Mouse (Mus musculus) granulocyte monocyte progenitor cell, adult 5-6 weeks (primary cell): ENCODE measurements around the gene Ydjc. TPM values are rescaled to one million over a fixed set of nuclear protein-coding genes. Genes with fewer than 3 reads are reported as not detected.

Source experiments
- ATAC-seq: replicated peaks from 2 replicates; pipeline ENCODE4 v1.8.0; 2016; ENCODE audit warnings: mild to moderate bottlenecking, moderate TSS enrichment, inconsistent platforms; ENCODE audit not compliant: poor library complexity, severe bottlenecking
- total RNA-seq, 2 experiments: library from RNA; stranded (forward) in 1 of 2; stranded (reverse) in 1 of 2; fragments of 200-712, 200-1000 nt in 1 of 2; fragments of >200 nt in 1 of 2; fragmentation: Nextera tagmentation in 1 of 2; gene quantifications; 2 replicates each; pipeline ENCODE4 v1.2.3; 2014 to 2017

The Ydjc gene
- 19.4 and 28.6 TPM in 2 replicates for total RNA-seq (2014; fragmentation: Nextera tagmentation)
- total RNA-seq (2017): 26.5 and 41.3 TPM in 2 replicates

GRCm38 (mm10) chr16:17144339-17144738, at the start of gene Ydjc:
Ydjc (plus strand) TSS chr16:17144621.
- ATAC-seq: peak; percentile 48

- no peak for ATAC-seq
These were observed 47.5 kb upstream of the Ydjc start for GRCm38 (mm10) chr16:17096938-17097337.

GRCm38 (mm10) chr16:17102630-17103220, 41.7 kb upstream of the Ydjc start:
- ATAC-seq: no peak

GRCm38 (mm10) chr16:17104600-17104999, 39.8 kb upstream of the Ydjc start:
- no peak for ATAC-seq

- peak; percentile 88 for ATAC-seq
These were observed 33.4 kb upstream of the Ydjc start, which contains the start of gene Ppil2 for GRCm38 (mm10) chr16:17110771-17111743. Ppil2 (minus strand) TSS chr16:17111257.

DNA sequence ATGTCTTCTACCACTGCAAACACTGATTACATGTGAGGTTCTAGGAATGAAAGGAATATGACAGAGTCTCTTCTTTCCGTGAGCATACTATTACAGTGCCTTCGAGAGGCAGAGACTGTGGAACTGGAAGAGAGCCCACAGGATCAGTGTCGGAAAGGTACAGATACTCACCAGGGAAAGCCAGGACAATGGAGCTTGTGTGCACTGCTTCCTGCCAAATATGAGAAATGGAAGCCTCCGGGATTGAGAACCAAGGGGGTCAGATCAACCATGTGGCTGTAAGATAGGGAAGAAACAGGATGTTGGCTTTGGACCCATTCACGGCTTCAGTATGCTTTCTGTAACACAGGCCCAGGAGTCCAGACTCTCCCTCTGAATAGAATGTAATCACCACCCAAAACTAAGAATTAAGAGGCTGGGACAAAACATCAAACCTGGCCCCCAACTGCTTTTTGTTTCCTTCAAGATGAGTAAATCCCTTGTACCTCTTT, 27.1 kb upstream of the Ydjc start:
- no peak for ATAC-seq

- ATAC-seq: no peak
These were observed 22.9 kb upstream of the Ydjc start for GRCm38 (mm10) chr16:17121569-17121968.

DNA sequence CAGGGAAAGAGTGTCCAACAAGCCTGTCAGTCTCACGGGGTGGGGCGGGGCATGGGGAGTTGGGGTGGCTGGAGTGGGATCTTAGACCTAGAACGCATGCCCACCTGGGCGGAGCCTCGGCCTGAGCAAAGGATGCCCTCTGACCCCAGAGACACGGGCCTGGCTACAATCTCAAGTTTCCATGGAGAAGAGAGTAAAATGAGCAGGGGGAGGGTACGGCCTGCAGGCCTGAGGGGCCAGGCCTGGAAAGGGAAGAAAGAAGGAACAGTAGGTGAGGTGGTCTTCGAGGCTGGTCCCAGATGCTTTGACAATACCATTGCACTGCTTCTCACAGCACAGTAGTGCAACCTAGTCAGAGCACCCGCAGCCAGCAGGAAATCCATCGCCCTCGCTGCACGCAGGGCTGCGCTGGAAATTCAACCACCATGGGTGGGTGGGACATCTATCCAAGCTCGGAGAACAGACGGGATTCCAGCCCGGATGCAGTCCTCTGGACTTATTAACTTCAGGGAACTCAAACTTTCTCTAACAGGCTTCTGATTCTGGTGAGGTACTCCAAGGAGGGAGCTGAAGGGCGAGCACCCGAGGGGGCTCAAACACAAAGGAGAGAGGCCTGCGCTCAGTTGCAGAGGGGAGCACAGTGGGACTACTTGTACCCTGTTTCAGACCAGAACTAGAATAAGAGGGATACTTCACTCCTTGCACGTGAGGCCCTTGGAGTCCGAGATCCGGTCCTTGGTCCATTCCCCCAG, 20.1 kb upstream of the Ydjc start:
- 0 out of 2 replicates have a peak, but pooled peaks have one; percentile 1 for ATAC-seq

DNA sequence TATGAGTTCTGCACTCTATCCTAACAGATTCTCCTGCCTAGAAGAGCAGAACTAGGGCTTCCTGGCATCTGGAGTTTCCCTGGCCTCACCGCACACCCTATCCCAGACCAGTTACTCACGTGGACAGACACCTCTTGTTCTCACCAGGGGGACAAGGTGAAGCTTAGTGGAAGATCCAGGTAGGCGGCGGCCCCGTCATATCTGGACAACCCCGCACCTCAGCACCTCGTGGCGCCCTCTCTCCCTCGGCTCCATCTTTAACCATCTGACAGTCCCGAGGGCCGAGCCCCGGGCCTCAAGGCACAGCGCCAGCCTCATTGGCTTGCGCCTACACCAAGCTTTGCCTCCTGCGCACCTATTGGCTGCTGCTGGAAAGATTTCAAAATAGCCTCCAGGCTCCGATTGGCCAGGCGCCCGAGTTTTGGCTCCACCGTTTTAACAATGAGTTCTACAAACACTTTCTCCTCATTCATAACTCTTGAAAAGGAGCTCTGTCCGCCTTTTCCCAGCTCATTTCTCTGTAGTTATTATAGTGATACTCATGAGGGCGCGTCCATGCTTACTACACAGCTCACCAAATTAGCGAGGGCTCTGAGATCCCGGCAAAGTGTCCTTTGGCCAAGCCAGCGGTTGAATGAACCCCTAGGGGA, 19.4 kb upstream of the Ydjc start, which contains the start of gene 2610318N02Rik:
2610318N02Rik (minus strand) TSS at position 297 of the 650 bp plus-strand sequence.
- ATAC-seq: peak; percentile 94

GRCm38 (mm10) chr16:17127292-17127691, 17.1 kb upstream of the Ydjc start:
- ATAC-seq: peak; percentile 31; the same call in 1 of the 2 replicates

DNA sequence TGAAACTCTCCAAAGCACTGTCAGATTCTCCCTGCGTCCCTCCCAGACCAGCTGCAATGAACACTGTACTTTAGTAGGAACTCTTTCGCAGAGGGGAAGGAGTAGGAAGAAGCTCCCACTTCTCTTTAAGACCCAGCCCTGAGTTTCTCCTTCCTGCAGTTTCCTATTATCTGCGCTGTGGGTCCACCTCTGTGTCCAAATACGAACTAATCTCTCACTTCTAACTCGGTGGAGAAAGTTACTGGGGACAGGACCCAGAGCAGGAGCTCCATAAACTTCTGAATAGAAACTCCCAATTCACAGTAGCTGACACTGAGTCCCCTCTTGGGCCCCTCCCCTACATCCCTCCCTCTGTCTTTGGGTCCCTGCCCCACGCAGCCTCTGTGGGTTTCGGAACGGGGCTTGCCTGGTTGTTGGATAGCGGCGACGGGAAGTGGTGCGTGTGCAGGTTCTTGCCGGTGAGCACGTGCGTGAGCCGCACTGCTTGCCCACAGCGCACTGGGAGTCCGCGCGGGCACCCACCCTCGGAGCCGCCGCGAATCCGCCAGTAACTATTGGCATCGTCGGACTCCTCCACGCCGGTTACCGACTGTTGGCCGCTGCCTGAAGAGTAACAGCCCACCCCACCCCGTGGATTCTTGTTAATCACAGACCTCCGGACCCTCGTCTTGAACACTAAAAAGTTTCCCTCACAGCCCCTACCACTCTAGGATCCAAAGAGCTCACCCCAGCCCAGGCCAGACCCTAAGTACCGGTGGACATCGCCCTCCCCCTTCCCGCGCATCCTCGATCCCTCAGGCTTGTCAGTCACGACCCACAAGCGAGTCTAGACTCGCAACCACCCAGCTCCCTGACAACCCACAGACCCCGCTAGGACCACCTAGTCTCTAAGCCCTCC, 13.0 kb upstream of the Ydjc start:
- peak; percentile 45 for ATAC-seq

DNA sequence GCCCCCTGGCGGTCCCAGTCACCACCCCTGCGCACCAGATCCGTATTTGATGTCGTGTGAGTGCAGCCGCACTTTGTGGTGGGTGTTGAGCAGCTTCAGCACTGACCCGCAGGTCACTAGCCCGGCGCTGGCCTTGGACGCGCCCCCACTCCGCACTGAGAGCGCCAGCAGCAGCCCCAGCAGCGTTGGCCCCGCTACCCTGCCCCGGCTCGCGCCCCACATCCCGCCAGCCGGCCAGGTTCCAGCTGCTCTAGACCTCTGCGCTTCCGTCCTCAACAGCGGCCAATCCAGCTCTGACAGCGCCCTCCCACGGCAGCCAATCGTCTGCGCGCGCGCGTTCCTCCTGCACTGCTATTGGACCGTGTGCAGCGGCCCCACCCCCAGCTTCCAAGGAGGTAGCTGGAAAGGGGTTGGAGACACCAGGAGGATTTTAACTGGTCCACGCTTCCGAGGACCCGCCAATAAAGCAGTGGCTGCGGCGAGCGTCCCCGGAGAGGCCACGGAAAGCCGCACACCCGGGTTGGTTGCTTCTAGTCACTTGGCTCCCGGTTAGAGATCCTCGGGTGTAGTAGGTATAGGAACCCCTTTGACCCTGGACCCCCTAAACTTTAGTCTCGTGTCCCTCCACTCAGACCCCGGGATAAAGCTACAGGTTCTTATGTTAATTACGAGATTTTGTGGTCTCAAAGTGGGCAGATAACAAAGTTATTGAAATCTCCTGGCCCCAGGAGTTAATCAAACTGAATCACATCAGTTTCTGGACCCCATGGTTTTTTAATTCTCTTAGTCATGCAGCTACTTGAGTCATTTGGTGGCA, 12.1 kb upstream of the Ydjc start, which contains the start of gene Sdf2l1:
Sdf2l1 (minus strand) TSS at position 295 of the 817 bp plus-strand sequence.
- peak; percentile 91 for ATAC-seq

GRCm38 (mm10) chr16:17132906-17133200, 11.6 kb upstream of the Ydjc start:
- ATAC-seq: no peak

GRCm38 (mm10) chr16:17137355-17137754, 7.1 kb upstream of the Ydjc start:
- ATAC-seq: no peak

DNA sequence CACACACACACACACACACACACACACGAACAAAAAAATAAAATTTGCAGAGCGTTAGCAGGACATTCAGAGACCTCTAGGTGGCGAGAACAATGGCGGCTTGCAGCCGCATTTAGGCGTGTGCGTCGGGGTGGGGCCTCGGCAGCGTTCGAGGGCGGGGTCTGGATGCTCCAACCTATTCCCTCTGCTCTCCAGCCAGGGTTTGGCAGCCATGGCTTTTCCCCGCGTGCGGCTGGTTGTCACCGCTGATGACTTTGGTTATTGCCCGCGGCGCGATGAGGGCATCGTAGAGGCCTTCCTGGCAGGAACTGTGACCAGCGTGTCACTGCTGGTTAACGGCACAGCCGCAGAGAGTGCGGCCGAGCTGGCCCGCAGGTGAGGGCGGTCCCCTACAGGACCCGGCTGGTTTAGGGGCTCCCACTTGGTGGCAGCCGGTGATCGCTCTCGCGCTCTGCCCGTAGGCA, 2.4 kb downstream of the Ydjc start, which contains the start of gene Ccdc116:
Ccdc116 (minus strand) TSS at position 458 of the 464 bp plus-strand sequence.
- peak; percentile 81 for ATAC-seq

- ATAC-seq: peak; percentile 22
These were observed 3.0 kb downstream of the Ydjc start for GRCm38 (mm10) chr16:17147391-17147929.

DNA sequence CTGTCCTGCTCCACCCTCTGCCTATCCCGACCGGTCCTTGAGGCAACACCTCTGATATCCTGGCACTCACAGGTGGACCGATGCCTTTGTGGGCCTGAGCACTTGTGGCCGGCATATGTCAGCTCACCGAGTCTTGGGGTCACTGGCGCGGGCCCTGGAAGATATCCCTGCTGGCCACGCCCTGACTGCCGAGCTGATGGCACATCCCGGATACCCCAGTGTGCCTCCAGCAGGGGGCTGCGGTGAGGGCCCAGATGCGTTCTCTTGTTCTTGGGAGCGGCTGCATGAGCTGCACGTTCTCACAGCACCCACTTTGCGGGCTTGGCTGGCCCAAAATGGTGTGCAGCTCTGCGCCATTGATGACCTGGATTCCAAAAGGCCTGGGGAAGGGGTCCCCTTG, 3.7 kb downstream of the Ydjc start:
- ATAC-seq: peak; percentile 57
